Mouse (Mus musculus) A20 (cell line): ENCODE results near the gene Mcm5.

Experiments used
- DNase-seq: peaks from one replicate; pipeline ENCODE4 v3.0.0-alpha.2; 2011; ENCODE audit warnings: low read depth, low spot score

The Mcm5 gene

GRCm38 (mm10) chr8:75093399-75094156 lies 15.8 kb upstream of the Mcm5 start, which contains the start of gene Hmox1:
Gene Hmox1, plus strand, starts transcription at chr8:75093621.
- DNase-seq, result peak; percentile 94

GRCm38 (mm10) chr8:75102956-75103355 lies 6.4 kb upstream of the Mcm5 start:
- DNase-seq, result no peak

- DNase-seq, result no peak
Observed at GRCm38 (mm10) chr8:75103376-75103878, 5.9 kb upstream of the Mcm5 start.

GRCm38 (mm10) chr8:75108527-75109235 lies 688 bp upstream of the Mcm5 start:
- peak; percentile 90 for DNase-seq

GRCm38 (mm10) chr8:75110093-75110492 lies 724 bp downstream of the Mcm5 start:
- DNase-seq, result no peak

GRCm38 (mm10) chr8:75118505-75118904 lies 9.1 kb downstream of the Mcm5 start:
- no peak for DNase-seq

- no peak for DNase-seq
Observed at GRCm38 (mm10) chr8:75119287-75119686, 9.9 kb downstream of the Mcm5 start.

GRCm38 (mm10) chr8:75119747-75120146 lies 10.4 kb downstream of the Mcm5 start:
- DNase-seq, result peak; percentile 76

- DNase-seq, result no peak
Observed at GRCm38 (mm10) chr8:75127406-75127805, 18.0 kb downstream of the Mcm5 start.

- peak; percentile 54 for DNase-seq
Observed at GRCm38 (mm10) chr8:75132485-75132884, 23.1 kb downstream of the Mcm5 start.

GRCm38 (mm10) chr8:75133399-75133798 lies 24.0 kb downstream of the Mcm5 start:
- no peak for DNase-seq

- no peak for DNase-seq
Observed at GRCm38 (mm10) chr8:75134603-75135391, 25.4 kb downstream of the Mcm5 start.

GRCm38 (mm10) chr8:75135756-75136155 lies 26.4 kb downstream of the Mcm5 start:
- DNase-seq, result no peak

GRCm38 (mm10) chr8:75136256-75136655 lies 26.9 kb downstream of the Mcm5 start:
- DNase-seq, result no peak

GRCm38 (mm10) chr8:75137536-75137935 lies 28.2 kb downstream of the Mcm5 start:
- no peak for DNase-seq

GRCm38 (mm10) chr8:75150911-75151610 lies 41.7 kb downstream of the Mcm5 start:
- peak; percentile 33 for DNase-seq

GRCm38 (mm10) chr8:75151743-75152142 lies 42.4 kb downstream of the Mcm5 start:
- no peak for DNase-seq

GRCm38 (mm10) chr8:75152505-75153082 lies 43.2 kb downstream of the Mcm5 start:
- DNase-seq, result no peak

GRCm38 (mm10) chr8:75154855-75155478 lies 45.6 kb downstream of the Mcm5 start:
- DNase-seq, result peak; percentile 23

- no peak for DNase-seq
Observed at GRCm38 (mm10) chr8:75155740-75156322, 46.5 kb downstream of the Mcm5 start.
